Mouse (Mus musculus) cerebellum, adult 18-20 months (tissue): ENCODE measurements around the gene Tom1l1.
"Not testable (repeated sequence)": the region's sequence is repeated elsewhere in the genome, so short reads cannot be mapped to it uniquely, and the experiment has no call there.

Source experiments
- DNase-seq, 2 experiments: peaks; one replicate each; pipeline ENCODE4 v3.0.0; 2021

Tom1l1 gene

GRCm38 (mm10) chr11:90687460-90688416, at the start of gene Tom1l1:
Tom1l1 (minus strand) TSS chr11:90688366.
- DNase-seq, result peak; percentile 79

- no peak for DNase-seq
Observed at GRCm38 (mm10) chr11:90733575-90733974, 45.4 kb upstream of the Tom1l1 start.

- no peak for DNase-seq
Observed at GRCm38 (mm10) chr11:90727354-90728125, 39.4 kb upstream of the Tom1l1 start.

- DNase-seq, result no peak
Observed at GRCm38 (mm10) chr11:90726730-90727129, 38.6 kb upstream of the Tom1l1 start.

GRCm38 (mm10) chr11:90722304-90722703, 34.1 kb upstream of the Tom1l1 start:
- no peak for DNase-seq

- DNase-seq, result no peak
Observed at GRCm38 (mm10) chr11:90717719-90718118, 29.6 kb upstream of the Tom1l1 start.

- DNase-seq, result no peak
Observed at GRCm38 (mm10) chr11:90711596-90711995, 23.4 kb upstream of the Tom1l1 start.

GRCm38 (mm10) chr11:90707134-90707533, 19.0 kb upstream of the Tom1l1 start:
- DNase-seq, result not testable (repeated sequence)

- DNase-seq, result peak; percentile 69 to 74
Observed at GRCm38 (mm10) chr11:90697480-90698240, 9.5 kb upstream of the Tom1l1 start.

GRCm38 (mm10) chr11:90695811-90696210, 7.6 kb upstream of the Tom1l1 start:
- no peak for DNase-seq

- no peak for DNase-seq
Observed at GRCm38 (mm10) chr11:90694206-90694605, 6.0 kb upstream of the Tom1l1 start.

GRCm38 (mm10) chr11:90690361-90690760, 2.2 kb upstream of the Tom1l1 start:
- no peak for DNase-seq

- DNase-seq, result no peak
Observed at GRCm38 (mm10) chr11:90687040-90687439, 1.1 kb downstream of the Tom1l1 start.

GRCm38 (mm10) chr11:90686287-90687025, 1.7 kb downstream of the Tom1l1 start:
- peak in 1 of 2 experiments; percentile 5 for DNase-seq

- DNase-seq, result no peak
Observed at GRCm38 (mm10) chr11:90685196-90685595, 3.0 kb downstream of the Tom1l1 start.

GRCm38 (mm10) chr11:90684765-90685164, 3.4 kb downstream of the Tom1l1 start:
- no peak for DNase-seq

GRCm38 (mm10) chr11:90681171-90681570, 7.0 kb downstream of the Tom1l1 start:
- DNase-seq, result no peak

GRCm38 (mm10) chr11:90678582-90678981, 9.6 kb downstream of the Tom1l1 start:
- DNase-seq, result no peak

- DNase-seq, result no peak
Observed at GRCm38 (mm10) chr11:90677771-90678288, 10.3 kb downstream of the Tom1l1 start.

GRCm38 (mm10) chr11:90677027-90677426, 11.1 kb downstream of the Tom1l1 start:
- no peak for DNase-seq

- DNase-seq, result no peak
Observed at GRCm38 (mm10) chr11:90675479-90676110, 12.6 kb downstream of the Tom1l1 start.
